Mouse (Mus musculus) cerebellum, adult 2 months (tissue): ENCODE measurements at regions not wholly inside any gene's neighbourhood (a gene's known extent, or its start where the extent isn't known, plus 50 kb on each side); places are given as distances from the start of the nearest gene placed in this dataset.

Experiments
- CTCF ChIP-seq: fragments of 200-500 bp; IDR thresholded peaks from 2 replicates; pipeline ENCODE4 v1.5.1; 2011; ENCODE audit warnings: low read depth, mild to moderate bottlenecking, control low read depth, low read length, moderate library complexity, borderline replicate concordance; ENCODE audit not compliant: insufficient read depth
- POLR2A ChIP-seq: fragments of 200-500 bp; IDR thresholded peaks from 2 replicates; pipeline ENCODE4 v1.6.1; 2011; ENCODE audit warnings: low read length, control low read depth, borderline replicate concordance; ENCODE audit not compliant: insufficient read depth

DNA sequence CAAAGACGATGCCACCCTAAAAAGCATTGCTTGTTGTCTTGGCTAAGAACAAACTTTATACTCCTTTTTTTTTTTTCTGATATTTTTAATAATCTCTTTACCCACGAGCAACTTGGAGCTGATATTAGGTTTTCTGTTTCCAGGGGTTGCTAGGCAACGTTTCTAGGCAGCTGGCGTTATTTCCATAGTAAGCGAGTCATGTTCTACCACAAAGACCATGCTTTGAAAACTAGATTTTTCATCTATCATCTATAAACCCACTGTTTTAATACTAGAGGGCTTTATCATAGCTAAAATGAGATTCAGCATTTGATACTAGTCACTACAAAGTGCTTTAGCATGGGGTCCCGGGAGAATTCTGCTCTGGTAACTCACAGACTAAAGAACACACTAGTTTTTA is 358.1 kb downstream of the Sec23a start:
- TF ChIP-seq POLR2A = no peak
- no peak for TF ChIP-seq CTCF
